Mouse (Mus musculus) limb, embryonic 11.5 days (tissue): ENCODE results near the gene Dll4. TPM values are rescaled to one million over a fixed set of nuclear protein-coding genes. Genes with fewer than 3 reads are reported as not detected.
A peak's percentile ranks its signal among the peaks of the same experiment; 100 is the strongest.

Source experiments
- ATAC-seq: fragments of 200-750 bp; cut with Nextera tagmentation; 2 replicates; pipeline ENCODE4 v1.8.0; 2017; ENCODE audit warnings: low read depth; ENCODE audit not compliant: insufficient number of reproducible peaks, low FRiP score, low TSS enrichment
- DNase-seq: peaks from one replicate; pipeline ENCODE4 v3.0.0-alpha.2; 2015; ENCODE audit warnings: low spot score
- H3K27ac ChIP-seq: fragments of 300-500 bp; sonication (generic); replicated peaks from 2 replicates; pipeline ENCODE4 v1.5.1; 2014; ENCODE audit warnings: low read depth, mild to moderate bottlenecking, low read length
- H3K27me3 ChIP-seq: fragments of 300-500 bp; sonication (generic); 2 replicates; pipeline ENCODE4 v1.6.1; 2014; ENCODE audit warnings: mild to moderate bottlenecking, low read length, mixed read lengths; ENCODE audit not compliant: control insufficient read depth, insufficient read depth
- H3K36me3 ChIP-seq: fragments of 300-500 bp; sonication (generic); 2 replicates; pipeline ENCODE4 v1.6.1; 2014; ENCODE audit warnings: mild to moderate bottlenecking, low read length, moderate library complexity, mixed read lengths; ENCODE audit not compliant: control insufficient read depth, insufficient read depth
- H3K4me1 ChIP-seq: fragments of 300-500 bp; sonication (generic); 2 replicates; pipeline ENCODE4 v1.6.1; 2014; ENCODE audit warnings: low read length, mixed read lengths; ENCODE audit not compliant: control insufficient read depth, insufficient read depth
- H3K4me2 ChIP-seq: fragments of 300-500 bp; sonication (generic); 2 replicates; pipeline ENCODE4 v1.6.1; 2014; ENCODE audit warnings: low read depth, mild to moderate bottlenecking, moderate library complexity; ENCODE audit not compliant: severe bottlenecking
- H3K4me3 ChIP-seq: fragments of 300-500 bp; sonication (generic); 2 replicates; pipeline ENCODE4 v1.5.1; 2014; ENCODE audit warnings: low read depth, low read length
- H3K9ac ChIP-seq: fragments of 300-500 bp; sonication (generic); 2 replicates; pipeline ENCODE4 v1.6.1; 2014; ENCODE audit warnings: mild to moderate bottlenecking, low read length
- H3K9me3 ChIP-seq: fragments of 300-500 bp; sonication (generic); 2 replicates; pipeline ENCODE4 v1.6.1; 2016; ENCODE audit warnings: low read length; ENCODE audit not compliant: control insufficient read depth
- WGBS: fragments of 180-500 bp; shearing (Covaris S2); extraction: QIAGEN DNeasy Blood & Tissue Kit; methylation state at CpG from one replicate; pipeline ENCODE4 v1.1.7; 2014; 5-methylcytosine and 5-hydroxymethylcytosine counted together
- polyA plus RNA-seq: library from polyadenylated mRNA; unstranded; fragments of >200 nt; fragmentation: Nextera tagmentation; extraction: Ambion mirVana; gene quantifications from 2 replicates; pipeline ENCODE4 v1.2.1, GENCODE M21; 2014

Dll4 gene
- polyA plus RNA-seq, 1 experiment from 2014 or later, result 3.4 TPM

GRCm38 (mm10) chr2:119334135-119334534 is 8.6 kb downstream of the Dll4 start:
- H3K9ac ChIP-seq, result no peak overlapping the region
- H3K36me3 ChIP-seq, result no peaks in the 10 kb centered on the region
- no peak overlapping the region for H3K4me3 ChIP-seq
- peaks cover 29% of the 10 kb centered on the region for H3K27me3 ChIP-seq
- 47% methylated on average over 1 of the region's 1 CpGs for WGBS
- no peak overlapping the region for H3K27ac ChIP-seq
- H3K4me1 ChIP-seq, result no peaks in the 10 kb centered on the region
- ATAC-seq, result no peak
- no peak for DNase-seq
- no peaks in the 10 kb centered on the region for H3K9me3 ChIP-seq
- H3K4me2 ChIP-seq, result no peak overlapping the region

GRCm38 (mm10) chr2:119334964-119335525 is 9.5 kb downstream of the Dll4 start:
- Histone ChIP-seq H3K9ac (no peak overlapping the region), H3K36me3 (no peaks in the 10 kb centered on the region), H3K9me3 (no peaks in the 10 kb centered on the region), H3K4me1 (no peaks in the 10 kb centered on the region), H3K4me3 (no peak overlapping the region), H3K4me2 (no peak overlapping the region), H3K27me3 (peaks cover 20% of the 10 kb centered on the region), H3K27ac (no peak overlapping the region)
- DNase-seq, result no peak
- ATAC-seq, result no peak
- 69% methylated on average over 7 of the region's 7 CpGs for WGBS

- no peak overlapping the region for H3K4me3 ChIP-seq
- DNase-seq (no peak), ATAC-seq (no peak)
- 91% methylated on average over 1 of the region's 1 CpGs for WGBS
- no peak overlapping the region for H3K27ac ChIP-seq
- H3K9ac ChIP-seq, result no peak overlapping the region
- no peaks in the 10 kb centered on the region for H3K9me3 ChIP-seq
- H3K4me2 ChIP-seq, result no peak overlapping the region
- H3K27me3 ChIP-seq, result peaks cover 16% of the 10 kb centered on the region
- no peaks in the 10 kb centered on the region for H3K36me3 ChIP-seq
- no peaks in the 10 kb centered on the region for H3K4me1 ChIP-seq
Measured at GRCm38 (mm10) chr2:119335535-119335934, 10.0 kb downstream of the Dll4 start.

GRCm38 (mm10) chr2:119336002-119336401 is 10.4 kb downstream of the Dll4 start:
- Histone ChIP-seq H3K27me3 (peaks cover 13% of the 10 kb centered on the region), H3K27ac (no peak overlapping the region), H3K9ac (no peak overlapping the region), H3K4me1 (no peaks in the 10 kb centered on the region), H3K4me2 (no peak overlapping the region), H3K9me3 (no peaks in the 10 kb centered on the region), H3K36me3 (no peaks in the 10 kb centered on the region), H3K4me3 (no peak overlapping the region)
- 72% methylated on average over 2 of the region's 2 CpGs for WGBS
- no peak for DNase-seq
- no peak for ATAC-seq

- no peak for ATAC-seq
- no peak for DNase-seq
- Histone ChIP-seq H3K36me3 (no peaks in the 10 kb centered on the region), H3K4me2 (no peak overlapping the region), H3K4me1 (no peaks in the 10 kb centered on the region), H3K27me3 (peaks cover 10% of the 10 kb centered on the region), H3K4me3 (no peak overlapping the region), H3K27ac (no peak overlapping the region), H3K9ac (no peak overlapping the region), H3K9me3 (no peaks in the 10 kb centered on the region)
- 64% methylated on average over 10 of the region's 10 CpGs for WGBS
Measured at GRCm38 (mm10) chr2:119336470-119336869, 10.9 kb downstream of the Dll4 start.

GRCm38 (mm10) chr2:119337425-119338265 is 12.1 kb downstream of the Dll4 start:
- 8% methylated on average over 59 of the region's 60 CpGs for WGBS
- DNase-seq (peak; percentile 92), ATAC-seq (peak; percentile 81)
- Histone ChIP-seq H3K27me3 (peaks cover under 1% of the 10 kb centered on the region; the same call in 1 of the 2 replicates), H3K4me2 (peak overlapping the region; percentile 68), H3K9ac (peak overlapping the region; percentile 55), H3K27ac (no peak overlapping the region), H3K36me3 (no peaks in the 10 kb centered on the region), H3K4me3 (peak overlapping the region; percentile 36), H3K4me1 (no peaks in the 10 kb centered on the region), H3K9me3 (no peaks in the 10 kb centered on the region)

GRCm38 (mm10) chr2:119344537-119345138 is 19.1 kb downstream of the Dll4 start:
- 46% methylated on average over 6 of the region's 6 CpGs for WGBS

GRCm38 (mm10) chr2:119350555-119351486 is 25.2 kb downstream of the Dll4 start, which contains the start of gene Chac1:
TSS of gene Chac1 (plus strand) at chr2:119351229.
- peak within 1 kb of the TSS; percentile 43 for H3K9ac ChIP-seq
- no peaks in the 10 kb centered on the region; the same call in 1 of the 2 replicates for H3K9me3 ChIP-seq
- ATAC-seq, result peak; percentile 86; the same call in 1 of the 2 replicates
- WGBS, result 6% methylated on average over 58 of the region's 58 CpGs
- peaks cover 4% of the 10 kb centered on the region for H3K4me1 ChIP-seq
- H3K36me3 ChIP-seq, result no peaks in the 10 kb centered on the region
- peaks cover 12% of the 10 kb centered on the region for H3K27me3 ChIP-seq
- H3K4me3 ChIP-seq, result peak within 1 kb of the TSS; percentile 46
- H3K4me2 ChIP-seq, result peak within 1 kb of the TSS; percentile 92
- no peak within 1 kb of the TSS for H3K27ac ChIP-seq
- peak; percentile 85 for DNase-seq

More at GRCm38 (mm10) chr2:119344537-119345138, 19.1 kb downstream of the Dll4 start:
- no peaks in the 10 kb centered on the region for H3K36me3 ChIP-seq
- no peaks in the 10 kb centered on the region for H3K9me3 ChIP-seq
- H3K4me3 ChIP-seq, result no peak overlapping the region
- no peaks in the 10 kb centered on the region for H3K27me3 ChIP-seq
- no peak overlapping the region for H3K4me2 ChIP-seq
- ATAC-seq (no peak), DNase-seq (no peak)
- no peaks in the 10 kb centered on the region for H3K4me1 ChIP-seq
- no peak overlapping the region for H3K9ac ChIP-seq
- H3K27ac ChIP-seq, result no peak overlapping the region
